Mouse (Mus musculus): ENCODE measurements at regions not wholly inside any gene's neighbourhood (a gene's known extent, or its start where the extent isn't known, plus 50 kb on each side); places are given as distances from the start of the nearest gene placed in this dataset.

GRCm38 (mm10) chr6:4405301-4405700 lies 99.3 kb upstream of the Col1a2 start:
- DNase-seq: no peak

DNA sequence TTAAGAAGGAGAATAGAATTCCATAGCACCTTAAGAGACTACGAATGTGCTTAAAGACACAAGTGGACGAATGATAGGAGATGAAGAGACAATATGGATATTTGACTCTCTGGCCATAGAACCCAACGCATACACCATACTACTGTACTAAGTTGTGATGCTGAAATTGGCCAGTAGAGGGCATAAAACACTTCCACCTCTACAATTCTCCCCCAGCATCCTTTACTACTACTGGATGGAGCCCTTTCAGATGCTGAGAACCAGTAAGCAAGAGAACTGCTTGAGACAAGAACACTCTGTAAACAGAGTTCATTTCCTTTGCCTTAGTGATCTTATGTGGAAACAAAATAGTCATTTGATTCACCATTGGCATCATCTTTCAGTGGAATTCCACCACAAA lies 96.9 kb upstream of the Col1a2 start:
- no peak for DNase-seq

DNA sequence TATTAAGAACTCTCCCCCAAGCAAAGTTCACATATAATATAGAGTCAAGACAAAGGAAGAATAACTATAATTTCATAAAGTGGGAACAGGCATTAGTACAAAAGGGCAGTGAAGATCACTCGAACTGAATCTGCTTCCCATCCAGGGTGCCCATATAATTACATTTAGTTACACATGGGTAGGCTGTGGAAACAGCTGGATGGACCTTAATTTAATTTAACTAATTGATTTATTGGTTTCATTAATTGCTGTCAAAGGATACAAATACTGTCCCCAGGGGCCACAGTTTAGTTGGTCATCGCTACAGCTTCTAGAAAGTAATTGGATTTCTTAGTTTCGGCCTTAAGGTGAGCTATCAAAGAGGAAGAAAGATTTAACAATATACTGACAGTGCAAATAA lies 91.4 kb upstream of the Col1a2 start:
- DNase-seq: no peak

GRCm38 (mm10) chr6:4414166-4414565 lies 90.4 kb upstream of the Col1a2 start:
- peak; percentile 52 for DNase-seq

DNA sequence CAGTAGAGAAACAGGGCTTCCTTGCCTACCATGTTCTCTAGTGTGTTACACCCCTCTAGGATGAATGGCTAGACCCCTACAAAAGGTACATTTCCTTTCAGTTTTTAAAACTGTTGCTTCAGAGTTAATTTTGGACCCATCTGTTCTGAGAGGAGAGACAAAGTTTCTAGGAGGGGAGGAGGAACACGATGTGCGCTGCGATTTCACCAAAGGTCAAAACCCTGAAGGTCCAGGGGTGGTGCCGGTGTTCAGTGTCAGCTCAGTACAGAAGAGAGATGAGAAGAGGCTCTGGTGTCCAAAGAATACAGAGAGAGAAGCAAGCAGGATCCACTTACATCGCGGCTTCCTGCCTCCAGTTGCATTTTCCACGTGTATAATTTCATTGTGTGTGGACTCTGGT lies 89.4 kb upstream of the Col1a2 start:
- DNase-seq: no peak

DNA sequence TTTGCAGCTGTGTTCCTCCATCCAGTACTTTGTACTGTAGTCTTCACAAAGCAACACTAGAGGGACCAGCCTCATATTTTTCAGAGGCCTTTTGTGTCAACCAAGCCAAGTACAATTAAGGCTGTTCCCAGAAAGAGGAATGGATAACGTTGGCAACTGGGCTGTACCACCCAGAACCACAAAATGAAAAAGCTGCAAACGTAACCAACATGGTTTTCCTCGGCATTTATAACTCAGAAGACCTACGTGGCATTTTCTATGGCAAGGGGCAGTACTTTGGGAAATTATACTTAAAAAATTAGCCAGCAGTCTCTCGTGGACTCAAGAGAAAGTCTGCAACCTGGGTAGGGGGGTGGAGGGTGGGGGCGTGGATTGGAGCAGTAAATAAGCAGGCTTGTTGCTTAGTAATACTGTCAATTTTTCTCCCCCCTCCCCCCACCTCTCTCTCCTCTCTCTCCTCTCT lies 87.3 kb upstream of the Col1a2 start:
- DNase-seq: no peak

DNA sequence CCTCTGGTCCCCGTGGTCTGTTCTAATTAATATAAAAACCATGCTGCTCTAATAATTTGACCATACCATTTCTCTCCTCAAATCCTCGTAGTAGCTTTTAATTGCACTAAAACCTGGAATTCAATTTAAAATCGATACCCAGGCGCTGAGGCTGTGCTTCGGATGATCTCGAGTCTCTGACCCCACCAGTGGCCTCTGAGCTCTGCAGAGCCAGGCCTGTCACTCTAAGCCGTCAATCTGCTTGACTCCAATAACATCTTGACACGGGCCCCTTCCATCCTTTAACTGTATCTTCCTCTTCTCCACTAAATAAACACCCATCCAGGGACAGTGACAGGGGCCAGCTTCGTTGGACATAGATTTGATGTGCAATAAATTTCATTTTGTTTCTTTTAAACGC lies 86.2 kb upstream of the Col1a2 start:
- DNase-seq: no peak

DNA sequence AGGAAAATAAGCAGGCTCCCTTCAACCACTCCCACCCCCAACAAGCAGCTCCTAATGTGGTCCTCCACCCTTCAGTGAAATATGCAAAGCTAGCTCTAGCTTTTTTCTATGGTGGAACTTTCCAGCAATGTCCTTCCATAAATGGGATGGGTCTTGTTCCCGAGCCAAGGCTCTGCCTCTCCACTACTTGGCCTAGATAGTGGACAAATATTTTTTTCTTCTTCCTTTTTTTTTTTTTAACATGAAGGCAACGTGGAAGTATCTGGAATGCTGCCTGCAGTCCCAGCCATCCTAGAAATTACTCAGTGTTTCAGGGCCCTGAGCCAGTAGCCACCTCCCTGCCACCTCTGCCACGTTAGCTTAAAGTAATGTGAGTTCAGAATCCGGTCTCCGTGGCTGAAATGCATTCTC lies 85.7 kb upstream of the Col1a2 start:
- no peak for DNase-seq

DNA sequence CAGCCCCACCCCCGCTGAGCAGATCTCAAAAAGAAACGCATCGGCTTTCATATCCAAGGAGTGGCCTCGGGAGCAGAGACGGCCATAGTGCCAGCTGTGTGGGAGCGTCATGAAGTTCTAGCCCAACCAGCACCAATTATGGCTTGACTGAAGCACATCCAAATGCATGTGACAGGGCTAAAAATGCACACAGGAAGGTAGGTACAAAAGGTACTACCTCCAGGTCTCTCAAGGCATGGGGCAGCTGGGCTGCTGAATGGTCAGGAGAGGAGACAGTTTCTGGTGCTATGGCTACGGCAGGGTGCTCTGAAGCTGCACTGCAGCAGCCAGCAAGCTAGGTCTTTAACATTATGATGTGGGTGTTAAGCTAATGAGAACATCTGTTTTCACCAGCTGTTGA lies 83.1 kb upstream of the Col1a2 start:
- no peak for DNase-seq

GRCm38 (mm10) chr6:4427122-4427521 lies 77.5 kb upstream of the Col1a2 start:
- no peak for DNase-seq

- DNase-seq: no peak
Measured at GRCm38 (mm10) chr6:4430704-4431310, 73.8 kb upstream of the Col1a2 start.

- DNase-seq: no peak
Measured at GRCm38 (mm10) chr6:4432192-4432591, 72.4 kb upstream of the Col1a2 start.

GRCm38 (mm10) chr6:4436439-4436838 lies 68.2 kb upstream of the Col1a2 start:
- no peak for DNase-seq

GRCm38 (mm10) chr6:4436874-4437273 lies 67.7 kb upstream of the Col1a2 start:
- DNase-seq: no peak

DNA sequence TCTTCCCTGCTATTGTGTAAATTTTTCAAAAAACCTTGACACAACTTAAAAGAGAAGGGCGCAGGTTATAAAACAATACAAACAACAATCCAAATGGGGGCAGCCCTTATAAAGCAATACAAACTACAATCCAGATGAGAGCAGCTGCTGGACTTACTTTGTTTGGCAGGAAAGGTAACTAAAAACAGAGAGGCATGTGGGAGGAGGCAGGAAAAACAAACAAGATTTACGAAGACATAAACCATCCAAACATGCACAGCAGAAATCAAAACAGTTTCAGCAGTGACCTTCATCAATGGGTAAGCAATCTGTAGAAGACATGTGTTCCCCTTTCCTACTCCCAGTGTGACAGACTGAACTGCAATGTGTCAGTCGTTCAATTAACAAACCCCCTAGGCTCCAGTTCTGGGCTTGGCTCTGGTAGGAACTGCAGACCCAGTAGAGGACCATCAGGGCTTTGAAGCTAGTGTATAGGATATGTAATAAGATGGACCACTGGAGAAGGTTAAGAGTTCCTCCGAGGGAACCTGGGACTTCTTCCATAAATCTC lies 62.9 kb upstream of the Col1a2 start:
- DNase-seq: no peak

DNA sequence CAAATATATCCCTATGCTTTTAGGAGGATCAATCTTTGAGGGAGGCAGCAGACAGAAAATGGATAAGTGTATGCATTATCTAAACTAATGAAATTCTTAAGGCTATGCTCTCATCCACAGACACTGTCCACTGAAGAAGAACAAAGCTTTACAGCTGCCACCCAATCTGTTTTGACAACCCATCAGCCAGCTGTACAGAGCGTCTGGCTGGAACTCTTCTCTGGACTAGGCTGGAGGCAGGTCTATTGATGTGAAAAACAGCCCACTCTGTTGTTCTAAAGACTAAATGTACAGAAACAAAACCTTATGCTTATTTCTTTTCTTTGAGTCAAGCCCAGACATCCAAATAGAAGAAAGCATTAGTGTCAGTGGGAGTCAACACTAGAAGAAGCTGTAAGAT lies 58.7 kb upstream of the Col1a2 start:
- no peak for DNase-seq

DNA sequence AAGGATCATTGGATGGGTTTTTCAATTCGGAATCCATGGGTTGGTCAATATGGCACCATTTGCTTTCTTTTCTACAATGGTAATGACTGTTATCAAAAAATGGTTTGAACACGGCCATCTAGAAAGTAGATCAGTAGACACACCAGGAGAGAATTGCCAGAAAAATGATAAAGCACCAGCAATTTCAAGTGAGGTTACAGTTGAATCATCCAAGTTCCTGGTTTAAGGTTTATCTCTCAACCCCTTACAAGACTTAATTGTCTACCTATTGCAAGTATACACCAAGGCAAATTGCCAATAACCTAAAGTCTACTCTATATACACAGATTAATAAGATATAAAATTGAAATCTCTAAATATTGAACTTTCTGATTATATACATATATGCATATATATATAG lies 53.4 kb upstream of the Col1a2 start:
- DNase-seq: no peak

All from right cerebral cortex, postnatal 4 days (tissue).